Comparison of ENCODE assay signal across 9 mouse cellular contexts in the genomic region with DNA sequence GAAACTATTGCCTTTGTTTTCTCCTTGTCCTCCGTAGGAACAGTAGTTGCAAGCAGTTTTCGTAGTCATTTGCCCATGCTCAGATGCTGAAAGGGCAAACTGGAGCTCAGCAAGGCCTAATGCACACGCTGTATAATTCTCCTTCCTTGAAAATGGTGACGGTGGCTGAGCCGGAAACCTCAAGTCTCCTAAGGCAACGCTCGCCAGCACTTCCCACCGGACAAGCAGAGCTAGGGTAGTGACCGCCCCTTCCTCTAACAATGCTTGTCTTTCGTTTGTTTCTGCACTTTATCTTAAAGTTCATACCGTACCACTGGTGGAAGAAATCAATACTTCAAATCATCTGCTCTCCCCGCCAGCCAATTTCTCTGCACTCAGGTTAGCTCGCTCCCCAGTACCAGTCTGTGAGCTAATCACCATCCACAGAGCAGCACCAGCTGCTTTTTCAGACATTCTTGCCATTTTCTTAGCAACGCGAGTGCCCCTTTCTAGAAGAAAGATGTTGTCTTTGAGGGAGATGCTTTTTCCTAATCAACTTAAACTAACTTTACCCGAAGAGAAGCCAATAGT.
A peak's percentile ranks its signal among the peaks of the same experiment; 100 is the strongest.
DNase-seq lines count a peak whose midpoint lies in the region; ATAC-seq and TF ChIP-seq lines count a peak whose summit lies in the region.
"Had no signal": no experiment of that assay in that cellular context is flagged by ENCODE, and none has a peak within 500 bp of the region (broad histone marks: within the 10 kb centered on the region; RNA-seq: fewer than 3 reads in every experiment).

No protein-coding gene starts in this region.

- ATAC-seq in heart, embryonic 11.5 days (replicated peaks; ENCODE audit: insufficient number of reproducible peaks, low FRiP score, low TSS enrichment): no peak
- ATAC-seq in intestine, embryonic 14.5 days (replicated peaks; ENCODE audit: low FRiP score, low TSS enrichment, low read depth): no peak
- no peak for ATAC-seq in midbrain, postnatal 0 days (ENCODE audit: low FRiP score)

- H3K9me3 ChIP-seq in heart, embryonic 11.5 days (replicated peaks; ENCODE audit: control insufficient read depth, low read length): no peaks in the 10 kb centered on the region
- H3K9me3 ChIP-seq in embryonic facial prominence, embryonic 10.5 days: no peaks in the 10 kb centered on the region
- no peaks in the 10 kb centered on the region for H3K9me3 ChIP-seq in intestine, embryonic 14.5 days (ENCODE audit: control insufficient read depth, low read length)
- no peaks in the 10 kb centered on the region for H3K9me3 ChIP-seq in midbrain, postnatal 0 days (ENCODE audit: low read length)

- no peak overlapping the region for H3K27ac ChIP-seq in heart, embryonic 11.5 days (ENCODE audit: low read depth, low read length)
- no peak overlapping the region for H3K27ac ChIP-seq in embryonic facial prominence, embryonic 10.5 days (replicated peaks)
- no peak overlapping the region for H3K27ac ChIP-seq in intestine, embryonic 14.5 days (ENCODE audit: low read depth)
- H3K27ac ChIP-seq in midbrain, postnatal 0 days (ENCODE audit: low read depth, low read length): no peak overlapping the region

- 5% methylated on average over 16 of the region's 16 CpGs for WGBS in heart, embryonic 11.5 days (ENCODE audit: insufficient replicate concordance)
- 3% methylated on average over 16 of the region's 16 CpGs for WGBS in embryonic facial prominence, embryonic 10.5 days
- 22% methylated on average over 16 of the region's 16 CpGs for WGBS in intestine, embryonic 14.5 days
- WGBS in midbrain, postnatal 0 days: 13% methylated on average over 16 of the region's 16 CpGs

- no peaks in the 10 kb centered on the region for H3K36me3 ChIP-seq in heart, embryonic 11.5 days (ENCODE audit: control insufficient read depth, insufficient read depth, low read length)
- H3K36me3 ChIP-seq in embryonic facial prominence, embryonic 10.5 days (replicated peaks): no peaks in the 10 kb centered on the region
- no peaks in the 10 kb centered on the region for H3K36me3 ChIP-seq in intestine, embryonic 14.5 days (ENCODE audit: control insufficient read depth, insufficient read depth, low read length)
- H3K36me3 ChIP-seq in midbrain, postnatal 0 days (ENCODE audit: insufficient read depth, low read length): no peaks in the 10 kb centered on the region

- no peak for DNase-seq in heart, adult 18-20 months
- peak; percentile 41 for DNase-seq in embryonic facial prominence, embryonic 10.5 days (ENCODE audit: low spot score)
- peak; percentile 59 for DNase-seq in intestine, embryonic 14.5 days (ENCODE audit: low spot score)
- peak; percentile 8 for DNase-seq in midbrain, postnatal 0 days (ENCODE audit: low spot score)
- no peak for DNase-seq in adrenal gland, postnatal 25 days
- DNase-seq in thymus, adult 18-20 months: no peak
- DNase-seq in MN1 (ENCODE audit: low spot score): no peak

- H3K27me3 ChIP-seq in heart, embryonic 11.5 days (ENCODE audit: control insufficient read depth, insufficient read depth, low read length): peaks cover 33% of the 10 kb centered on the region
- peaks cover 82% of the 10 kb centered on the region for H3K27me3 ChIP-seq in embryonic facial prominence, embryonic 10.5 days (replicated peaks; ENCODE audit: low read depth, poor library complexity, severe bottlenecking)
- H3K27me3 ChIP-seq in intestine, embryonic 14.5 days (replicated peaks; ENCODE audit: control insufficient read depth, insufficient read depth, low read length): peaks cover 34% of the 10 kb centered on the region
- no peaks in the 10 kb centered on the region for H3K27me3 ChIP-seq in midbrain, postnatal 0 days (ENCODE audit: insufficient read depth, low read length)

- H3K4me3 ChIP-seq in heart, embryonic 11.5 days (ENCODE audit: low read depth, low read length): peak overlapping the region; percentile 80
- H3K4me3 ChIP-seq in embryonic facial prominence, embryonic 10.5 days: peak overlapping the region; percentile 72
- H3K4me3 ChIP-seq in intestine, embryonic 14.5 days (ENCODE audit: low read depth, low read length): peak overlapping the region; percentile 63
- H3K4me3 ChIP-seq in midbrain, postnatal 0 days (ENCODE audit: low read depth, low read length): peak overlapping the region; percentile 73
- H3K4me3 ChIP-seq: erythroblast, embryonic 14.5 days had no signal

- peaks cover 7% of the 10 kb centered on the region; the same call in 1 of the 2 replicates for H3K4me1 ChIP-seq in heart, embryonic 11.5 days (ENCODE audit: control insufficient read depth, insufficient read depth, low read length)
- H3K4me1 ChIP-seq in embryonic facial prominence, embryonic 10.5 days: peaks cover 41% of the 10 kb centered on the region
- peaks cover 17% of the 10 kb centered on the region; the same call in 1 of the 2 replicates for H3K4me1 ChIP-seq in intestine, embryonic 14.5 days (replicated peaks; ENCODE audit: control insufficient read depth, insufficient read depth, low read length)
- H3K4me1 ChIP-seq in midbrain, postnatal 0 days (ENCODE audit: insufficient read depth, low read length): peaks cover 8% of the 10 kb centered on the region; the same call in 1 of the 2 replicates

- no peak for TF ChIP-seq CTCF in midbrain, postnatal 0 days (IDR thresholded peaks at IDR 0.05)

- no peak overlapping the region for H3K9ac ChIP-seq in heart, embryonic 11.5 days (ENCODE audit: low read depth, low read length)
- H3K9ac ChIP-seq in intestine, embryonic 14.5 days (ENCODE audit: low read length): no peak overlapping the region
- H3K9ac ChIP-seq in midbrain, postnatal 0 days (replicated peaks; ENCODE audit: low read length, poor library complexity, severe bottlenecking): 0 out of 2 replicates have a peak overlapping the region, but pooled peaks have one; percentile 62

- peak overlapping the region; percentile 100 for H3K4me2 ChIP-seq in heart, embryonic 11.5 days
- peak overlapping the region; percentile 85 for H3K4me2 ChIP-seq in intestine, embryonic 14.5 days (ENCODE audit: low read length)
- H3K4me2 ChIP-seq in midbrain, postnatal 0 days (ENCODE audit: low read depth, low read length, poor library complexity, severe bottlenecking): peak overlapping the region; percentile 100

Comparison
In these comparisons a context has a peak if more than half of its experiments do, and no peak if none do; other contexts are left out.
1. DNase-seq: peak in embryonic facial prominence, embryonic 10.5 days (single experiment), intestine, embryonic 14.5 days (single experiment) and midbrain, postnatal 0 days (single experiment); none in heart, adult 18-20 months (0 of 2), adrenal gland, postnatal 25 days (single experiment), thymus, adult 18-20 months (0 of 2) and MN1 (single experiment).
2. Peak in every context shown above with its lines, with median percentiles within 50 percentile points of each other: H3K4me2 ChIP-seq and H3K4me3 ChIP-seq.